Mouse (Mus musculus): Measurements from ENCODE around the gene Mlc1. TPM values are rescaled to one million over a fixed set of nuclear protein-coding genes. Genes with fewer than 3 reads are reported as not detected.

Mlc1 gene
- polyA plus RNA-seq, 1 experiment from 2014 or later = not detected

DNA sequence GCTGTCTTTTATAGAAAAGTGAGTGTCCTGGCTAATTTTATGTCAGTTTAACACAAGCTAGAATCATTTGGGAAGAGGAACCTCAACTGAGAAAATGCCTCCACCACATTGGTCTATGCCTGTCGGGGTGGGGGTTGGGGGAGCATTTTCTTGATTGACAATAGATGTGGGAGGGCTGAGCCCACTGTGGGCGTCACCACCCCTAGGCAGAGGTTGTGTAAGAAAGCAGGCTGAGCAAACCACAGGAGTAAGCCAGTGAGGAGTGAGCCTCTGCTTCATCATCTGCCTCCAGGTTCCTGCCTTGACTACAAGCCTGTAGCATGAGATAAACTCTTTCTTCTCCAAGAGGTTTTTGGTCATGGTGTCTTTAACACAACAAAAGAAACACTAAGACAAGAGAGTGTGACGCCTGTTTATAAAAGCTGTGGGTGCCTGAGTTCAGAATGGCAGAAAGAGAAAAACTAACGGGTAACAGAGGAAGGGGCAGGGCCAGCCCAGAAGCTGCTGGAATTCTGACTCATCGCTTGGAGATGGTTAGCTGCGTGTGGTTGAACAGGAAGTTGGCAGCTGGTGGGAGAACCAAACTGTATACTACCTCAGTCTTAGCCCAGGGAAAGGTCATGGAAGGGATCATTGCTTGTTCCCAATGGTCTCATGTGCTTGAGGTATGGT lies 42.1 kb downstream of the Mlc1 start:
- 51% methylated on average over 6 of the region's 6 CpGs for WGBS
- no peaks in the 10 kb centered on the region for H3K4me1 ChIP-seq

DNA sequence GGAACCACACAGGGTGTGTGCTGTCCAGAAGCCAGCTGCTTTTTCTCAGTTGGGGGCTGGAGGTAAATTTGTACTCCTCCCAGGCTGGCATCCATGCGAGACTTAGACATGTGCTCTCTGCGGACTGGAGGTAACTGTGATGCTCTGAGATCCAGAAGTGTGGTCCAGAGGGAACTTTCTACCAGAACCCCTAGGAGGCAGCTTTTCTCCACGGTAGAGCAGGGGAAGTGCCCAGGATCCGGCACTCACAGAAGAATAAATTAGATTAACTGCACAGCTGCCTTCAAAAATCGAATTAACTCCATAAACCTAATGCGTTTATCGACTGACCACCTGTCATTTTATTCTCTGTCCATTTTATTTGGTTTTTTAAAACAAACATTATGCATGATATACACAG lies 44.7 kb downstream of the Mlc1 start:
- Histone ChIP-seq H3K4me2 (replicated peaks) (no peak overlapping the region), H3K9ac (no peak overlapping the region), H3K27me3 (no peaks in the 10 kb centered on the region), H3K36me3 (no peaks in the 10 kb centered on the region), H3K27ac (replicated peaks) (no peak overlapping the region), H3K4me1 (no peaks in the 10 kb centered on the region), H3K4me3 (replicated peaks) (no peak overlapping the region), H3K9me3 (replicated peaks) (no peaks in the 10 kb centered on the region)
- 50% methylated on average over 7 of the region's 7 CpGs for WGBS
- ATAC-seq (ENCODE audit: insufficient number of reproducible peaks, low FRiP score, low TSS enrichment, low read depth) = no peak

More for the DNA sequence above, 42.1 kb downstream of the Mlc1 start:
- H3K27ac ChIP-seq (replicated peaks) = no peak overlapping the region
- no peaks in the 10 kb centered on the region for H3K36me3 ChIP-seq
- no peak overlapping the region for H3K9ac ChIP-seq
- no peaks in the 10 kb centered on the region for H3K27me3 ChIP-seq
- no peaks in the 10 kb centered on the region for H3K9me3 ChIP-seq (replicated peaks)
- no peak overlapping the region for H3K4me3 ChIP-seq (replicated peaks)
- ATAC-seq (ENCODE audit: insufficient number of reproducible peaks, low FRiP score, low TSS enrichment, low read depth) = no peak
- no peak overlapping the region for H3K4me2 ChIP-seq (replicated peaks)

DNA sequence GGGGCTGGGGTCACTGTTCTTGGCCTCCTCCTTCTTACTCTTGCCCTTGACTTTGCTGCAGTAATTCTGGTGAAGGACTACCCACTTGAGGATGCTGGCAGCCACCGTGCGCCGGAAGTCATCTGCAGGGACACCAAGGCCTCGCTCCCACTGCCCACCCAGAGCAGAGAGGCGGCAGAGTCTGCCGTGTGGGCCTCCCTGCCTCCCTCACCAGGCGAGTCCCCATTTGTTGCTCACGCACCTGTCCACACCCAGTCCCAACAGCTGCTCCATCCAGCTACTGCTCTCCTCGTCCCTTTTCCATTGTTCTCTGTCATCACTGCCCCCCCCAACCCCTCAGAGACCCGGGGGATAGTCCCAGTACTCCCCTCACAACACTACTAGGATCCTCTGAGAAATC lies 46.1 kb downstream of the Mlc1 start:
- Histone ChIP-seq H3K4me1 (no peaks in the 10 kb centered on the region), H3K36me3 (no peaks in the 10 kb centered on the region), H3K27ac (replicated peaks) (no peak overlapping the region), H3K4me2 (replicated peaks) (no peak overlapping the region), H3K9me3 (replicated peaks) (no peaks in the 10 kb centered on the region), H3K4me3 (replicated peaks) (no peak overlapping the region), H3K9ac (no peak overlapping the region), H3K27me3 (no peaks in the 10 kb centered on the region)
- no peak for ATAC-seq (ENCODE audit: insufficient number of reproducible peaks, low FRiP score, low TSS enrichment, low read depth)
- WGBS = 87% methylated on average over 10 of the region's 10 CpGs

DNA sequence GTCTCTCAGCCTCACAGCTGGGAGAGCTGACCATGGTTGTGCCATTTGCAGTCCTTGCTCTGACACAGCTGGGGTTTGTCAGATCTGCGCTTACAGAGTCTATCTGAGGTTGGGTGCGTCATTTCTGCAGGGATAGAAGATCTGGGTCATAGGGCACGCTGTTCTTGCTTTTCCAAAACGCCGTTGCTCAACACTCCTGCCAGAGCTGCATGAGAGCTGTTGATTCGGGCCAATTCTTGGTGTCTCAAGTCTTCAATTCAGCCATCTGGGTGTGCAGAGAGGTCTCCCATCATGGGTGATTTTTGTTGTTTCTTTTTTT lies 56.9 kb downstream of the Mlc1 start:
- Histone ChIP-seq H3K9ac (no peak overlapping the region), H3K9me3 (replicated peaks) (no peaks in the 10 kb centered on the region), H3K36me3 (no peaks in the 10 kb centered on the region), H3K27me3 (no peaks in the 10 kb centered on the region), H3K27ac (replicated peaks) (no peak overlapping the region), H3K4me1 (no peaks in the 10 kb centered on the region), H3K4me3 (replicated peaks) (no peak overlapping the region), H3K4me2 (replicated peaks) (no peak overlapping the region)
- ATAC-seq (ENCODE audit: insufficient number of reproducible peaks, low FRiP score, low TSS enrichment, low read depth) = no peak
- 70% methylated on average over 6 of the region's 6 CpGs for WGBS

DNA sequence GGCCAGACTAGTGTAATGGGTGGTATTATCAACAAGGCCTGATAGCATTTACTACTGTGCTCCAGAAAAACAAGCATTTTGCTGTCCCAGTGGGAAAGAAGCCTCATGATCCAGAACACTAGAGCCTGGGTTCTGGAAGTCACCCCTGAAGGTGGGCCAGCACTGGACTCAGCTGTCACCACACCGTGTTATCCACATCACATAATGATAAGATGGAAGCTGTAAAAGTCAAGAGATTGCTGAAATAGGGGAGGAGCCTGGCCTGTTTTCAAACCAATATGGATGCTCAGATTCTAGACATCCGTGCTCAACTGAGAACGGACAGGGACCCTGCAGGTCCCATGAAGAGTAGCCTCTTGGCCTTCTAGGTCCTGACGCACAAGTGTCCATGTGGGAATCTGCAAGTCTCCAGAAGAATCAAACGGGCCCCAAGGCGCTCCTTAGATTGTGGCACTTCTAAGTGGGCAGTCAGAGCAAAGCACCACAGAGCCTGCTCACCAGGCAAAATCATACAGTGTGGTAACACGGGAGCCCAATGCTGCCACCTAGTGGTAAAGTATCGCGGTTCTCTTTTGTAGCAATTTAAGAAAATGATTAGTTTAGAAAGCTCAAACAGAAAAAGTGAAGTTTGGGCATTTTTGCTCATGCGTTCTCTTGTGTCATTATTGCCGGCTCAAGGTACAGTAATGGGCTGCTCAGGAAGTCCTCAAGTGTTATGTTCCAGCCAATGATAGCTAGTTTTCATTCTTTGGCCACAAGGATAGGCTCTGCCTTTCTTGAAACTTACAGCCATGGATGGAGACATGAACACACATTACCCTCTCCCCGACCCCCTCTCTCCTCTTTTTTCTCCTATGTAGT lies 57.4 kb downstream of the Mlc1 start:
- Histone ChIP-seq H3K9ac (no peak overlapping the region), H3K27me3 (no peaks in the 10 kb centered on the region), H3K4me2 (replicated peaks) (no peak overlapping the region), H3K27ac (replicated peaks) (no peak overlapping the region), H3K4me3 (replicated peaks) (no peak overlapping the region), H3K9me3 (replicated peaks) (no peaks in the 10 kb centered on the region), H3K36me3 (no peaks in the 10 kb centered on the region), H3K4me1 (no peaks in the 10 kb centered on the region)
- 23% methylated on average over 12 of the region's 12 CpGs for WGBS
- peak; percentile 34; the same call in 1 of the 2 replicates for ATAC-seq (ENCODE audit: insufficient number of reproducible peaks, low FRiP score, low TSS enrichment, low read depth)

DNA sequence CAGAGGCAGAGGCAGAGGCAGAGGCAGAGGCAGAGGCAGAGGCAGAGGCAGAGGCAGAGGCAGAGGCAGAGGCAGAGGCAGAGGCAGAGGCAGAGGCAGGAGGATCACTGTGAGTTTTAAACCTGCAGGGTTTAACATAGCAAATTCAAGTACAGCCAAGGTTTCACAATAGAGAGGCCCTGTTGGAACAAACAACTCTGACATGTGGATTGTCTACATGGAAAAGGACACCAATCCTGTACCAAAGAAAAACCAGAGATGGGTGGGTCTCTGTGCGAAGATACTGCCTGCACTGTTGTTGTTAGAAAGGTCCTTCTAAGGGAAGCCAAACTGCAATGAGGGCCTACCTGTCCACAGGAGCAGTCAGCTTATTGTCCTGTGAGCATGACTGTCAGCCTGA lies 58.7 kb downstream of the Mlc1 start:
- no peaks in the 10 kb centered on the region for H3K27me3 ChIP-seq
- no peaks in the 10 kb centered on the region for H3K9me3 ChIP-seq (replicated peaks)
- no peak overlapping the region for H3K9ac ChIP-seq
- no peaks in the 10 kb centered on the region for H3K4me1 ChIP-seq
- no peak overlapping the region for H3K27ac ChIP-seq (replicated peaks)
- H3K36me3 ChIP-seq = no peaks in the 10 kb centered on the region
- no peak for ATAC-seq (ENCODE audit: insufficient number of reproducible peaks, low FRiP score, low TSS enrichment, low read depth)
- H3K4me2 ChIP-seq (replicated peaks) = no peak overlapping the region
- no peak overlapping the region for H3K4me3 ChIP-seq (replicated peaks)
- 97% methylated on average over 1 of the region's 1 CpGs for WGBS

DNA sequence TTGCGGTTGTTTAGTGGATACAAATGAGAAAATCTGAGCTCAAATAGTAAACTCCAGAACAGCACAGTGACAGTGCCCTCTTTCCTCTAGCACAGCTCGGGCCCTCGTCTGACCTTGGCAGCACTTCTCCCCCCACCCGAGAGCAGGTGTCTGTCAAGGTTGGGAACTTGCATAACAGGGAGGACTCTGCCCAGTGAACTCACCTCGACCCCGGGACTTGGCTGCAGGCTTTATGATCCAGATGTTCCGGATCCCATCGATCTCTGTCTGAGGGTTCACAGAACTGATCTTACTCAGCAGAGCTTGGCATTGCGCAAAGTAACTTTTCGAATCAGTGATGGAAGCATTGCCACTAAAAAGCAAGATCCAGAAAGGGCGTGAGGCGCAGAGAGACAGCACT lies 59.5 kb downstream of the Mlc1 start:
- Histone ChIP-seq H3K4me2 (replicated peaks) (no peak overlapping the region), H3K27me3 (no peaks in the 10 kb centered on the region), H3K27ac (replicated peaks) (no peak overlapping the region), H3K4me1 (no peaks in the 10 kb centered on the region), H3K36me3 (no peaks in the 10 kb centered on the region), H3K9ac (no peak overlapping the region), H3K4me3 (replicated peaks) (no peak overlapping the region), H3K9me3 (replicated peaks) (no peaks in the 10 kb centered on the region)
- no peak for ATAC-seq (ENCODE audit: insufficient number of reproducible peaks, low FRiP score, low TSS enrichment, low read depth)
- WGBS = 73% methylated on average over 12 of the region's 12 CpGs

DNA sequence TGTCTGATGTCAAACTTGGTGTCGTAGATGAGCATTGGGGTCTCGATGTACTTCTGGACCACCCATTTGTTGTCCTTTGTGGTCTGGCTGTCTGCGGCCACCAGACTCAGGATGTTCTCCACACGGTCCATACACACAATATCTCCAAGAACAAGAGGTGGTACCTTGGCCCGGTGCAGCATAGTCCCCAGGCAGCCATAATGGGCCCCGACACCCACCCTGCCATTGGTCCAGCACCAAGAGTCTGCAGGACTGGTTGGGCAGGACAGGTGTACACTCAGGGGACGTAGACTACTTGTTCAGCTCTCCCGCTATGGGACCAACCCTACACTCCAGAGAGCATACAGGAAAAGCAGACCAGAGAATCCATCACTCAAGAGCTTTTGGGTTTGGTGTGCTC lies 61.7 kb downstream of the Mlc1 start:
- H3K4me2 ChIP-seq (replicated peaks) = no peak overlapping the region
- 89% methylated on average over 8 of the region's 8 CpGs for WGBS
- no peaks in the 10 kb centered on the region for H3K27me3 ChIP-seq
- H3K27ac ChIP-seq (replicated peaks) = no peak overlapping the region
- H3K4me1 ChIP-seq = no peaks in the 10 kb centered on the region
- ATAC-seq (ENCODE audit: insufficient number of reproducible peaks, low FRiP score, low TSS enrichment, low read depth) = no peak
- H3K9me3 ChIP-seq (replicated peaks) = no peaks in the 10 kb centered on the region
- no peaks in the 10 kb centered on the region for H3K36me3 ChIP-seq
- H3K9ac ChIP-seq = no peak overlapping the region
- no peak overlapping the region for H3K4me3 ChIP-seq (replicated peaks)

DNA sequence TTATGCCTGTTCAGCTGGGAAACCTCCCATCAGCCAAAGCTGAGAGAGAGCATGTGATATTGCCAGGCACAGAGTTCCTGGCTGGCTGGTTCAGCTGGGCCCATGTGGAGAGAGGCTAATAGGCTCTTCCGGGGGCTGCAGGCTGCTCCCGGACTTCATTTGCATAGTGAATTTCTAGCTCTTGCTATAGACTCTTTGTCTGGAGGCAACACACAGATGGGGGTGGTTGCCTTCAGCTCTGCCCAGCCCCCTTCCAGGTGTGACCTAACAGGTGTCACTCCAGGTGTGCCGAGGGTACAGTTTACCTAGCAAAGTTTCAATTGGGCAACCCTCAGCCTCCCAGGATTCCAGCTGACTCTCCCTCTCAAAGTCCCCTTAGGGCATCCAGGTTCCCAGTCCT lies 62.4 kb downstream of the Mlc1 start:
- no peak overlapping the region for H3K4me3 ChIP-seq (replicated peaks)
- no peak overlapping the region for H3K9ac ChIP-seq
- H3K27me3 ChIP-seq = no peaks in the 10 kb centered on the region
- H3K9me3 ChIP-seq (replicated peaks) = no peaks in the 10 kb centered on the region
- WGBS = 34% methylated on average over 3 of the region's 3 CpGs
- no peak overlapping the region for H3K4me2 ChIP-seq (replicated peaks)
- H3K36me3 ChIP-seq = no peaks in the 10 kb centered on the region
- ATAC-seq (ENCODE audit: insufficient number of reproducible peaks, low FRiP score, low TSS enrichment, low read depth) = no peak
- no peaks in the 10 kb centered on the region for H3K4me1 ChIP-seq
- no peak overlapping the region for H3K27ac ChIP-seq (replicated peaks)

DNA sequence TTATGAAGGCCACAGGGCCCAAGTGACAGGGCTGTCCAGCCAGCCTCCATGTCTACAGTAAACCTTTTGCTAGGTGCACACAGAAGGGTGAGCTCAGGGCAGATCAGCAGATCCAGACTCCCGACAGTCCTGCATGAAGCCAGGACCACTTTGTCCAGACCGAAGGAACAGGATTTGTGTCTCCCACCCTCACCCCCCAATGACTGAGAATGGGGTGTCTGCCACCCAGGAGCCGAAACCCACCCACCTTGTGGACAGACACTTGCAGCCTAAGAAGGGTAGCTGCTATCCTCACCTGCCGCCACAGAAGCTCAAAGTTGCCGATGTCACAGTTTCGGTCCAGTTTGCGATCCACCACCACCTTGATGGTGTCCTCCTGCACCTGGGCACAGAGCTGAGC lies 63.8 kb downstream of the Mlc1 start:
- WGBS = 93% methylated on average over 7 of the region's 7 CpGs
- Histone ChIP-seq H3K4me1 (no peaks in the 10 kb centered on the region), H3K27me3 (no peaks in the 10 kb centered on the region), H3K4me2 (replicated peaks) (no peak overlapping the region), H3K9me3 (replicated peaks) (no peaks in the 10 kb centered on the region), H3K4me3 (replicated peaks) (no peak overlapping the region), H3K27ac (replicated peaks) (no peak overlapping the region), H3K36me3 (no peaks in the 10 kb centered on the region), H3K9ac (no peak overlapping the region)
- ATAC-seq (ENCODE audit: insufficient number of reproducible peaks, low FRiP score, low TSS enrichment, low read depth) = no peak

DNA sequence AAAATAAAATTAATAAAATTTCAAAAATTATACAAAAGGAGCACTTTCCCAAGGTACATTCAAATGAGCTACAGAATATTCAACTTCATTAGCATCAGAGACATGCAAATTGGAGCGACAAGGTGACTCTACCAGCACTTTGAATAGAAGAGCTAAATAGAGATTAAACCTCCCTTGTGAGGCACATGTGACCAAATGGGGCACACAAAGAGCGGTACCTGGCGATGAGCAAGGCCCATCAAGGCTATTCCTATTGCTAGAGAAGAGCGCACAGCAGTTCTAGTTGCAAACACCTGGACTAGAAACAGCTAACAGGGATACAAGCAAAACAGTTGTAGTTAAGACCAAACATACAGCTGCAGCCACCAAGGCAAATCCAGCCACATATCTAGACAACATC lies 72.5 kb downstream of the Mlc1 start:
- H3K36me3 ChIP-seq = no peaks in the 10 kb centered on the region
- H3K4me1 ChIP-seq = no peaks in the 10 kb centered on the region
- no peak overlapping the region for H3K9ac ChIP-seq
- no peak overlapping the region for H3K4me3 ChIP-seq (replicated peaks)
- H3K27ac ChIP-seq (replicated peaks) = no peak overlapping the region
- H3K9me3 ChIP-seq (replicated peaks) = no peaks in the 10 kb centered on the region
- H3K4me2 ChIP-seq (replicated peaks) = no peak overlapping the region
- H3K27me3 ChIP-seq = no peaks in the 10 kb centered on the region
- 72% methylated on average over 4 of the region's 4 CpGs for WGBS
- no peak for ATAC-seq (ENCODE audit: insufficient number of reproducible peaks, low FRiP score, low TSS enrichment, low read depth)

Data from embryonic facial prominence, embryonic 15.5 days (tissue).